Mouse (Mus musculus) G1E (cell line): ENCODE measurements around the gene Olfr517. TPM values are rescaled to one million over a fixed set of nuclear protein-coding genes. Genes with fewer than 3 reads are reported as not detected.

Source experiments
- ATAC-seq: 2 replicates; pipeline ENCODE4 v1.8.0; 2016; ENCODE audit warnings: mild to moderate bottlenecking; ENCODE audit not compliant: insufficient number of reproducible peaks, poor library complexity, low FRiP score, severe bottlenecking; ENCODE audit errors: extremely low read depth
- DNase-seq: peaks from one replicate; pipeline ENCODE4 v3.0.0; 2012; ENCODE audit warnings: low spot score
- H3K27me3 ChIP-seq: 2 replicates; pipeline ENCODE4 v1.6.1; 2012; ENCODE audit warnings: mild to moderate bottlenecking, low read length, inconsistent platforms; ENCODE audit not compliant: insufficient read depth
- H3K36me3 ChIP-seq: replicated peaks from 2 replicates; pipeline ENCODE3; 2012; ENCODE audit warnings: mild to moderate bottlenecking, inconsistent platforms
- H3K4me1 ChIP-seq: 2 replicates; pipeline ENCODE4 v1.6.1; 2012; ENCODE audit warnings: low read depth, low read length, inconsistent platforms, mixed read lengths; ENCODE audit not compliant: insufficient read depth
- H3K4me3 ChIP-seq: 2 replicates; pipeline ENCODE4 v1.5.1; 2012; ENCODE audit warnings: low read depth, mild to moderate bottlenecking, inconsistent platforms, low read length, moderate library complexity, mixed read lengths
- H3K9me3 ChIP-seq: replicated peaks from 2 replicates; pipeline ENCODE4 v1.6.1; 2012; ENCODE audit warnings: inconsistent platforms
- CTCF ChIP-seq: IDR thresholded peaks from 2 replicates; pipeline ENCODE4 v1.5.1; 2012; ENCODE audit warnings: low read depth, low read length, inconsistent platforms, mixed read lengths
- GATA1 ChIP-seq: IDR thresholded peaks from 2 replicates; pipeline ENCODE4 v1.6.1; 2012; ENCODE audit warnings: borderline replicate concordance, low read length, inconsistent platforms, mixed read lengths
- GATA2 ChIP-seq: IDR thresholded peaks from 2 replicates; pipeline ENCODE4 v1.6.1; 2012; ENCODE audit warnings: low read depth, low read length, inconsistent platforms, borderline replicate concordance
- POLR2AphosphoS5 ChIP-seq: IDR thresholded peaks from 2 replicates; pipeline ENCODE4 v1.6.1; 2012; ENCODE audit warnings: low read depth, low read length, inconsistent platforms; ENCODE audit not compliant: insufficient replicate concordance
- TAL1 ChIP-seq: conservative IDR thresholded peaks from 2 replicates; pipeline ENCODE4 v1.6.1; 2012; ENCODE audit warnings: low read depth, low read length, inconsistent platforms, mixed read lengths
- polyA plus RNA-seq: library from polyadenylated mRNA; stranded (reverse); fragments of >175 nt; gene quantifications from 2 replicates; pipeline ENCODE4 v1.2.3, GENCODE M21; 2012
- total RNA-seq, 2 experiments: library from RNA; stranded (forward) in 1 of 2; stranded (reverse) in 1 of 2; fragments of 200-1000 nt in 1 of 2; fragments of >200 nt in 1 of 2; fragmentation: Nextera tagmentation in 1 of 2; gene quantifications; 2 replicates each; pipeline ENCODE4 v1.2.3; 2014 to 2017

Gene Olfr517
- not detected in 2 replicates for total RNA-seq (2014; fragmentation: Nextera tagmentation)
- total RNA-seq (2017) = 0.05 TPM in 1 of 2 replicates, not detected in the other
- not detected in 2 replicates for polyA plus RNA-seq

DNA sequence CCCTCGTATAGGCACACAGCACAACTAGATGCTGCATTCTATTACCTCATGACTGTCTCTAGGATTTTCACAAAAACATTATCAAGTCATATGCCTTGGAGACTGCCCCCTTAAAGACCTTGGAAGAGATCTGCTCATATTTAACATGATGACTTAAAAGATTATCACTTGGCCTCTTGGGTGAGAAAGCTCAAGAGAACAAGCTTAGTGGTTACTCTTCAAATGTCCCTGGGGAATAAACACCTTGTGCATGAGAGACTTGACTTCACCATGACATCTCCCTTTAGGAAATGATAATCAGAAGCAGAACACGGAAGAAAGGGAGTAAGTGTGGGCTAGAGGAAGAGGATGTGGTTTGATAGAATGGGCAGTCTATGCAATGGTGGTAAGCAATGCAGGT, at the start of gene Olfr517:
Gene Olfr517, minus strand, starts transcription at position 101 of the 400 bp plus-strand sequence.
- no peaks in the 10 kb centered on the region for H3K27me3 ChIP-seq
- no peak for DNase-seq
- no peak for ATAC-seq

GRCm38 (mm10) chr7:108903969-108904368, 31.8 kb upstream of the Olfr517 start:
- TF ChIP-seq TAL1 (no peak), GATA2 (no peak), CTCF (no peak), POLR2AphosphoS5 (no peak), GATA1 (no peak)
- H3K27me3 ChIP-seq = no peaks in the 10 kb centered on the region
- no peaks in the 10 kb centered on the region for H3K9me3 ChIP-seq
- no peak overlapping the region for H3K4me3 ChIP-seq
- no peak for ATAC-seq
- no peaks in the 10 kb centered on the region for H3K4me1 ChIP-seq
- H3K36me3 ChIP-seq = no peaks in the 10 kb centered on the region
- no peak for DNase-seq

More for the DNA sequence above, at the start of gene Olfr517:
- H3K36me3 ChIP-seq = no peaks in the 10 kb centered on the region
- H3K4me1 ChIP-seq = no peaks in the 10 kb centered on the region
- H3K9me3 ChIP-seq = no peaks in the 10 kb centered on the region
- no peak within 1 kb of the TSS for H3K4me3 ChIP-seq
- TF ChIP-seq POLR2AphosphoS5 (no peak), TAL1 (no peak), GATA1 (no peak), CTCF (no peak), GATA2 (no peak)

DNA sequence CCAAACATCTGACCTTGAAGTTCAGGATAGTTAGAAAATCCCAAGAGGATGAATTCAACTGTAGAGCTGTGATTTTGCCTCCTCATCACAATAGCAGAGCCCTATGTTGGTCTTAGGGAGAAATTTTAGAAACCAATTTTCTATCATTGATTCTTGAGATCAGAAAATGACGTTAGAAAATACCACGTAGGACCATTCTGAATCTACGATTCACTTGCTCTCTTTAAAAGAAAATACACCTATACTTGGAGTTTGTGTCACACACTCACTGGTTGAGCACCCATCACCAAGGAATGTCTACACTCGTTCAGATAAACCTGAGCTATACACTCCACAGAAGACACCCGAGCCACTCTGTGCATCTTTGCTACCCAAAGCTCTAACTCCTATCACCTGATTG, 22.1 kb upstream of the Olfr517 start, which contains the start of gene Olfr519:
Gene Olfr519, minus strand, starts transcription at position 101 of the 400 bp plus-strand sequence.
- DNase-seq = no peak
- TF ChIP-seq POLR2AphosphoS5 (no peak), GATA2 (no peak), CTCF (no peak), TAL1 (no peak), GATA1 (no peak)
- no peak within 1 kb of the TSS for H3K4me3 ChIP-seq
- no peaks in the 10 kb centered on the region for H3K9me3 ChIP-seq
- H3K27me3 ChIP-seq = no peaks in the 10 kb centered on the region
- no peaks in the 10 kb centered on the region for H3K36me3 ChIP-seq
- no peak for ATAC-seq
- H3K4me1 ChIP-seq = no peaks in the 10 kb centered on the region

DNA sequence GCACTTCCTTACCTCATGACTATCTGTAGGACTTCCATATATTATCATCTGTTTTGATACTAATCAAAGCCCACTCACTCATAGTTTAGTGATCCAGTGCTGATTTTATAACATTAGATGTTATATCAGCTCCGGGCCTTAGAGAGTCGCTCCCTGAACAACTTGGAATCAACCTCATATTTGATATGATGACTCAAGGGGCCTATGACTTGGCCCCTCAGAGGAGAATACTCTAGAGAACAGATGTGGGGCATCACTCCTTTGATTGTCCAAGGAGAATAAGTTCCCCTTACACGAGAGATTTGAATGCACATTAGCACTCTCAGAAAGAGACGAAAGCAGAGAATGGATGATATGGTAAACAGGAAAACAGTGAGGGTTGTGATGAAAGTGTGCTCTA, 12.7 kb upstream of the Olfr517 start, which contains the start of gene Olfr518:
Gene Olfr518, minus strand, starts transcription at position 101 of the 400 bp plus-strand sequence.
- H3K27me3 ChIP-seq = 0 out of 2 replicates have a peak, but pooled peaks cover 3% of the 10 kb centered on the region
- H3K36me3 ChIP-seq = no peaks in the 10 kb centered on the region
- TF ChIP-seq GATA1 (no peak), TAL1 (no peak), CTCF (no peak), GATA2 (no peak), POLR2AphosphoS5 (no peak)
- no peak within 1 kb of the TSS for H3K4me3 ChIP-seq
- DNase-seq = no peak
- H3K9me3 ChIP-seq = no peaks in the 10 kb centered on the region
- no peaks in the 10 kb centered on the region for H3K4me1 ChIP-seq
- no peak for ATAC-seq

DNA sequence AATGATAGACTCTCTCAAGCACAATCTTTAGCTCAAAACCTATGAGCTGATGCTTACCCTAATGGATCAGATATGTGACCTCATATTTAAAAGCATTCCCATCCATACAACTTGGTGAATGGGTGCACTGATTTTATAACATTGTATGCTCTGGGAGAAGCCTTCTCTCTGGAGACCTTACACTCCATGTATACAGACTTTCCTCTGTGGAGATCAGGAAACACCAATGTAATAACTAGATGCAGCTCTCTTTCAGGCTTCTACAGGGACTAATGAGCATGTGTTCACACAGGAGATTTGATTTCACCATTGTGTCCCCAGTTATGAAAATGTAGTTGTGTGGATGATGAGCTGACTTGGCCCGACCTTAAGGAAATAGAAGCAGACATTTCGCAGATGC, 21.8 kb downstream of the Olfr517 start, which contains the start of gene Olfr516:
Gene Olfr516, minus strand, starts transcription at position 101 of the 400 bp plus-strand sequence.
- Histone ChIP-seq H3K4me1 (no peaks in the 10 kb centered on the region), H3K36me3 (no peaks in the 10 kb centered on the region), H3K9me3 (no peaks in the 10 kb centered on the region), H3K4me3 (no peak within 1 kb of the TSS), H3K27me3 (no peaks in the 10 kb centered on the region)
- ATAC-seq = no peak
- no peak for TF ChIP-seq TAL1
- TF ChIP-seq POLR2AphosphoS5 = no peak
- TF ChIP-seq CTCF = no peak
- TF ChIP-seq GATA2 = no peak
- no peak for TF ChIP-seq GATA1
- DNase-seq = no peak

DNA sequence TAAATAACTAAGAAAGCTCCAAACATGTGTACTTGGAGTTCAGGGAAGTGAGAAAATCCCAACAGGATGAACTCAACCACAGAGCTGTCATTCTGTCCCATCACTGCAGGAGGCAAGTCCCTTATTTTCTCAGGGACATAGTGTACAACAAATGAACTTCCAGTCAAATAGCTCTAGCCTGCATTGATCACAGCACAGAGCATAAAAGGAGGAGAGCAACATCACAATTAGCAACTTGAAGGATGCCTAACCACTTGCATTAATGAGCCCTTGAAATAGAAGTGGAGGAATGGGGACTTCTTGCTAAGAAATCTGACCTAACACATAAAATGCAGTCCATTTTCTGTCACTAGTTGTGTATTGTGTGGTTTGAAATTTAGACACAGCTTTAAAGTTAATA, 46.3 kb downstream of the Olfr517 start, which contains the start of gene Olfr514:
Gene Olfr514, minus strand, starts transcription at position 101 of the 400 bp plus-strand sequence.
- H3K4me1 ChIP-seq = no peaks in the 10 kb centered on the region
- DNase-seq (no peak), ATAC-seq (no peak)
- no peaks in the 10 kb centered on the region for H3K9me3 ChIP-seq
- no peaks in the 10 kb centered on the region for H3K36me3 ChIP-seq
- no peaks in the 10 kb centered on the region for H3K27me3 ChIP-seq
- H3K4me3 ChIP-seq = no peak within 1 kb of the TSS
- no peak for TF ChIP-seq GATA2
- no peak for TF ChIP-seq CTCF
- no peak for TF ChIP-seq GATA1
- no peak for TF ChIP-seq TAL1
- TF ChIP-seq POLR2AphosphoS5 = no peak

Other genes with a start within 250 kb of the Olfr517 start
- gene Olfr508, start 242.4 kb downstream of the Olfr517 start, total RNA-seq (2014; fragmentation: Nextera tagmentation) = not detected in 2 replicates
- 0.05 and 0.06 TPM in 2 replicates for gene Olfr508, start 242.4 kb downstream of the Olfr517 start, total RNA-seq (2017)
- gene Olfr508, start 242.4 kb downstream of the Olfr517 start, polyA plus RNA-seq = not detected in 2 replicates
- not detected in 2 replicates for gene Olfr509, start 220.5 kb downstream of the Olfr517 start, total RNA-seq (2014; fragmentation: Nextera tagmentation)
- gene Olfr509, start 220.5 kb downstream of the Olfr517 start, total RNA-seq (2017) = 0.11 and 0.17 TPM in 2 replicates
- gene Olfr509, start 220.5 kb downstream of the Olfr517 start, polyA plus RNA-seq = not detected in 2 replicates
- not detected in 2 replicates for gene Olfr510, start 206.0 kb downstream of the Olfr517 start, total RNA-seq (2014; fragmentation: Nextera tagmentation)
- gene Olfr510, start 206.0 kb downstream of the Olfr517 start, total RNA-seq (2017) = 0.06 and 0.11 TPM in 2 replicates
- gene Olfr510, start 206.0 kb downstream of the Olfr517 start, polyA plus RNA-seq = not detected in 2 replicates
- gene Olfr512, start 159.1 kb downstream of the Olfr517 start, total RNA-seq (2014; fragmentation: Nextera tagmentation) = not detected in 2 replicates
- gene Olfr512, start 159.1 kb downstream of the Olfr517 start, total RNA-seq (2017) = 0.33 TPM in 1 of 2 replicates, not detected in the other
- not detected in 2 replicates for gene Olfr512, start 159.1 kb downstream of the Olfr517 start, polyA plus RNA-seq
- gene Olfr513, start 121.4 kb downstream of the Olfr517 start, total RNA-seq (2014; fragmentation: Nextera tagmentation) = not detected in 2 replicates
- not detected in 2 replicates for gene Olfr513, start 121.4 kb downstream of the Olfr517 start, total RNA-seq (2017)
- gene Olfr513, start 121.4 kb downstream of the Olfr517 start, polyA plus RNA-seq = not detected in 2 replicates
- not detected in 2 replicates for gene Olfr514, start 46.4 kb downstream of the Olfr517 start, total RNA-seq (2014; fragmentation: Nextera tagmentation)
- gene Olfr514, start 46.4 kb downstream of the Olfr517 start, total RNA-seq (2017) = not detected in 2 replicates
- gene Olfr514, start 46.4 kb downstream of the Olfr517 start, polyA plus RNA-seq = not detected in 2 replicates
- gene Olfr516, start 21.9 kb downstream of the Olfr517 start, total RNA-seq (2014; fragmentation: Nextera tagmentation) = not detected in 2 replicates
- gene Olfr516, start 21.9 kb downstream of the Olfr517 start, total RNA-seq (2017) = 0.05 and 0.12 TPM in 2 replicates
- gene Olfr516, start 21.9 kb downstream of the Olfr517 start, polyA plus RNA-seq = not detected in 2 replicates
- not detected in 2 replicates for gene Olfr518, start 12.6 kb upstream of the Olfr517 start, total RNA-seq (2014; fragmentation: Nextera tagmentation)
- 0.16 TPM in 1 of 2 replicates, not detected in the other for gene Olfr518, start 12.6 kb upstream of the Olfr517 start, total RNA-seq (2017)
- gene Olfr518, start 12.6 kb upstream of the Olfr517 start, polyA plus RNA-seq = not detected in 2 replicates
- not detected in 2 replicates for gene Olfr519, start 22.0 kb upstream of the Olfr517 start, total RNA-seq (2014; fragmentation: Nextera tagmentation)
- not detected in 2 replicates for gene Olfr519, start 22.0 kb upstream of the Olfr517 start, total RNA-seq (2017)
- gene Olfr519, start 22.0 kb upstream of the Olfr517 start, polyA plus RNA-seq = not detected in 2 replicates
- gene Nlrp10, start 57.8 kb upstream of the Olfr517 start, total RNA-seq (2014; fragmentation: Nextera tagmentation) = 4.7 and 5.3 TPM in 2 replicates
- 6.0 and 8.2 TPM in 2 replicates for gene Nlrp10, start 57.8 kb upstream of the Olfr517 start, total RNA-seq (2017)
- gene Nlrp10, start 57.8 kb upstream of the Olfr517 start, polyA plus RNA-seq = 0.31 and 0.52 TPM in 2 replicates
- 206 and 223 TPM in 2 replicates for gene Eif3f, start 62.0 kb upstream of the Olfr517 start, total RNA-seq (2014; fragmentation: Nextera tagmentation)
- 111 and 137 TPM in 2 replicates for gene Eif3f, start 62.0 kb upstream of the Olfr517 start, total RNA-seq (2017)
- 677 and 1,007 TPM in 2 replicates for gene Eif3f, start 62.0 kb upstream of the Olfr517 start, polyA plus RNA-seq
- gene Tub, start 78.0 kb upstream of the Olfr517 start, total RNA-seq (2014; fragmentation: Nextera tagmentation) = 0.75 TPM in 1 of 2 replicates, not detected in the other
- gene Tub, start 78.0 kb upstream of the Olfr517 start, total RNA-seq (2017) = 0.06 and 0.16 TPM in 2 replicates
- gene Tub, start 78.0 kb upstream of the Olfr517 start, polyA plus RNA-seq = not detected in 2 replicates
- 0.68 TPM in 1 of 2 replicates, not detected in the other for gene Ric3, start 211.0 kb upstream of the Olfr517 start, total RNA-seq (2014; fragmentation: Nextera tagmentation)
- gene Ric3, start 211.0 kb upstream of the Olfr517 start, total RNA-seq (2017) = 0.06 and 0.27 TPM in 2 replicates
- gene Ric3, start 211.0 kb upstream of the Olfr517 start, polyA plus RNA-seq = not detected in 2 replicates